Mouse (Mus musculus) kidney, adult 2 months (tissue): ENCODE data around the gene Srp14.

Source experiments
- CTCF ChIP-seq: fragments of 200-500 bp; conservative IDR thresholded peaks from 2 replicates; pipeline ENCODE4 v1.5.1; 2011; ENCODE audit warnings: low read depth, mild to moderate bottlenecking, control low read depth, low read length, moderate library complexity, mixed read lengths; ENCODE audit not compliant: insufficient read depth, insufficient read length
- POLR2A ChIP-seq: fragments of 200-500 bp; IDR thresholded peaks from one replicate; pipeline ENCODE4 v1.6.1; 2011; ENCODE audit warnings: low read depth, low read length, control low read depth

DNA sequence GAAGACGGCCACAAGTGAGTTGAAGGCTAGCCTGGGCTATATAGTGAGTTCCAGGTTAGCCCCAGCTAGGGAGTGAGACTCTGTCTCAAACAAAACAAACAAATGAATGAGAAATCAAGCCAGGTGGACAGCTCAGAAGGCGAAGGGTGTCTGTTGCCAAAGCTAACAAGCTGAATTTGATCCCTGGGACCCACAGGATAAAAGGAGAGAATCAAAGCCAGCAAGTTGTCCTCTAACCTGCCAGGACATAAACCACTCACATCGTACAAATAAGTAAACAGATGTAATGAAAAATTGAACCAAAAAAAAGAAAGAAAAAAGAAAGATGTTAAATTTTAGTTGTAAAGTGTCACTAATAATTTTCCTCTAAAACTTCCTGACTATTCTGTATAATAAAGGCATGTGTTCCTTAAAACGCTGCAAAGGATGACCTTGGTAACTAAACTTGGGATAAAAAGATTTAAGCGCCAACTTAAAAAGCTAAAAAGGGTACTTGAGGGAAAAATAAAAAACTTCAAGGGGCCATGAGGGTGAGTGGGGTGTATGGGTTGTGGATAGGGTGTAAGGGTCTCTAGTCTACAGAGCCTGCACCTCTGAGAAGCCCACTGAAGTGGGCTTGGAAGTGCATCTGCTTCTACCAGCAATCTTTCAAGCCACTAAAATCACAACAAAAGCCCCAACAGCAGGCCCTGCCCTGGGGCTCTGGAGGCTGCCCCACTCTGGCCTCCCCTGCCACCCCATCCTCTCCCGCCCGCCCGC, 30.4 kb upstream of the Srp14 start:
- TF ChIP-seq POLR2A = no peak
- TF ChIP-seq CTCF = no peak
